In genomic region chr13:41997883-41998282, GRCm38 (mm10) we compare ENCODE assay signal across 10 mouse cellular contexts. TPM values are rescaled to one million over a fixed set of nuclear protein-coding genes. Genes with fewer than 3 reads are reported as not detected.
DNase-seq lines count a peak whose midpoint lies in the region; ATAC-seq lines count a peak whose summit lies in the region.
"Had no signal": no experiment of that assay in that cellular context is flagged by ENCODE, and none has a peak within 500 bp of the region (broad histone marks: within the 10 kb centered on the region; RNA-seq: fewer than 3 reads in every experiment).

No protein-coding gene starts in this region.

- no peak overlapping the region for H3K4me2 ChIP-seq in midbrain, embryonic 11.5 days
- H3K4me2 ChIP-seq in hindbrain, embryonic 12.5 days (replicated peaks), result 0 out of 2 replicates have a peak overlapping the region, but pooled peaks have one; percentile 11
- H3K4me2 ChIP-seq: hindbrain, embryonic 15.5 days had no signal

- no peak for ATAC-seq in midbrain, embryonic 11.5 days (ENCODE audit: low FRiP score)
- peak; percentile 54; the same call in 1 of the 2 replicates for ATAC-seq in hindbrain, embryonic 12.5 days (ENCODE audit: low FRiP score)

- H3K4me1 ChIP-seq in midbrain, embryonic 10.5 days, result 0 out of 2 replicates have a peak, but pooled peaks cover 4% of the 10 kb centered on the region
- no peaks in the 10 kb centered on the region for H3K4me1 ChIP-seq in midbrain, embryonic 11.5 days (ENCODE audit: control insufficient read depth, insufficient read depth, low read length)
- peaks cover 7% of the 10 kb centered on the region; the same call in 1 of the 2 replicates for H3K4me1 ChIP-seq in hindbrain, embryonic 12.5 days
- H3K4me1 ChIP-seq: hindbrain, embryonic 15.5 days had no signal

- WGBS in midbrain, embryonic 10.5 days, result 72% methylated on average over 9 of the region's 9 CpGs
- WGBS in midbrain, embryonic 11.5 days, result 81% methylated on average over 9 of the region's 9 CpGs
- WGBS in hindbrain, embryonic 12.5 days, result 59% methylated on average over 9 of the region's 9 CpGs

- peak; percentile 90 for DNase-seq in heart, adult 11 months
- no peak for DNase-seq in heart, adult 8-10 months (ENCODE audit: low spot score)
- peak; percentile 14 for DNase-seq in midbrain, embryonic 10.5 days (ENCODE audit: low spot score)
- no peak for DNase-seq in midbrain, embryonic 11.5 days (ENCODE audit: low spot score, missing footprints)
- peak; percentile 46 for DNase-seq in retina, postnatal 1 day
- no peak for DNase-seq in cerebellum, postnatal 36 days
- no peak for DNase-seq in urinary bladder, postnatal 25 days (ENCODE audit: low spot score)

- H3K27me3 ChIP-seq in midbrain, embryonic 10.5 days (ENCODE audit: low read depth, poor library complexity, severe bottlenecking), result no peaks in the 10 kb centered on the region
- no peaks in the 10 kb centered on the region for H3K27me3 ChIP-seq in midbrain, embryonic 11.5 days (ENCODE audit: control insufficient read depth, insufficient read depth, low read length)
- no peaks in the 10 kb centered on the region for H3K27me3 ChIP-seq in hindbrain, embryonic 12.5 days
- H3K27me3 ChIP-seq: hindbrain, embryonic 15.5 days had no signal

- H3K9me3 ChIP-seq in midbrain, embryonic 10.5 days (replicated peaks), result no peaks in the 10 kb centered on the region
- no peaks in the 10 kb centered on the region for H3K9me3 ChIP-seq in midbrain, embryonic 11.5 days (ENCODE audit: control insufficient read depth, low read length)
- no peaks in the 10 kb centered on the region for H3K9me3 ChIP-seq in hindbrain, embryonic 12.5 days (replicated peaks)
- H3K9me3 ChIP-seq: hindbrain, embryonic 15.5 days had no signal

- H3K9ac ChIP-seq in midbrain, embryonic 11.5 days (ENCODE audit: low read length), result no peak overlapping the region
- H3K9ac ChIP-seq in hindbrain, embryonic 12.5 days, result no peak overlapping the region
- H3K9ac ChIP-seq: hindbrain, embryonic 15.5 days had no signal

- no peak overlapping the region for H3K27ac ChIP-seq in midbrain, embryonic 10.5 days (replicated peaks)
- H3K27ac ChIP-seq in midbrain, embryonic 11.5 days (ENCODE audit: low read depth, low read length), result no peak overlapping the region
- H3K27ac ChIP-seq in hindbrain, embryonic 12.5 days, result no peak overlapping the region
- H3K27ac ChIP-seq: hindbrain, embryonic 15.5 days; macrophage had no signal

- no peak overlapping the region for H3K4me3 ChIP-seq in midbrain, embryonic 10.5 days
- no peak overlapping the region for H3K4me3 ChIP-seq in midbrain, embryonic 11.5 days (ENCODE audit: low read depth, low read length)
- H3K4me3 ChIP-seq in hindbrain, embryonic 12.5 days, result no peak overlapping the region
- H3K4me3 ChIP-seq: hindbrain, embryonic 15.5 days had no signal

- H3K36me3 ChIP-seq in midbrain, embryonic 10.5 days, result no peaks in the 10 kb centered on the region
- H3K36me3 ChIP-seq in midbrain, embryonic 11.5 days (ENCODE audit: control insufficient read depth, insufficient read depth, low read length), result no peaks in the 10 kb centered on the region
- no peaks in the 10 kb centered on the region for H3K36me3 ChIP-seq in hindbrain, embryonic 12.5 days
- H3K36me3 ChIP-seq: hindbrain, embryonic 15.5 days had no signal

RNA-seq across cellular contexts. Expression of gene Hivep1, which starts 53.9 kb away (rescaled TPM):
- total RNA-seq in heart, adult 8-10 months (2022), result 10 to 100 TPM; 21.0 to 26.3 (median 25.3) TPM
- polyA plus RNA-seq in midbrain, embryonic 10.5 days (2016; fragmentation: Nextera tagmentation; extraction: Ambion mirVana), result 7.4 and 7.8 TPM in 2 replicates
- 12.0 and 12.9 TPM in 2 replicates for polyA plus RNA-seq in midbrain, embryonic 11.5 days (2014; fragmentation: Nextera tagmentation; extraction: Ambion mirVana)
- 19.0 TPM in 2 replicates for polyA plus RNA-seq in hindbrain, embryonic 12.5 days (2016; fragmentation: Nextera tagmentation; extraction: Ambion mirVana)

Comparison
In these comparisons a context has a peak if more than half of its experiments do, and no peak if none do; other contexts are left out.
1. DNase-seq: peak in heart, adult 11 months (single experiment), midbrain, embryonic 10.5 days (single experiment) and retina, postnatal 1 day (single experiment); none in heart, adult 8-10 months (single experiment), midbrain, embryonic 11.5 days (single experiment), cerebellum, postnatal 36 days (0 of 2) and urinary bladder, postnatal 25 days (single experiment).